Mouse (Mus musculus): ENCODE data around the gene H2-Eb1. TPM values are rescaled to one million over a fixed set of nuclear protein-coding genes. Genes with fewer than 3 reads are reported as not detected.
"Not testable (repeated sequence)": the region's sequence is repeated elsewhere in the genome, so short reads cannot be mapped to it uniquely, and the experiment has no call there.

H2-Eb1 gene
- polyA plus RNA-seq, 1 experiment from 2014 or later: 3.4 TPM

GRCm38 (mm10) chr17:34308161-34308560, 2.5 kb downstream of the H2-Eb1 start:
- Histone ChIP-seq H3K27ac (no peak overlapping the region), H3K27me3 (peaks cover 8% of the 10 kb centered on the region; the same call in 1 of the 2 replicates), H3K4me1 (replicated peaks) (peaks cover 4% of the 10 kb centered on the region), H3K36me3 (no peaks in the 10 kb centered on the region), H3K9ac (no peak overlapping the region), H3K4me3 (no peak overlapping the region), H3K9me3 (no peaks in the 10 kb centered on the region), H3K4me2 (no peak overlapping the region)
- 92% methylated on average over 4 of the region's 4 CpGs for WGBS
- no peak for ATAC-seq (ENCODE audit: low FRiP score)

DNA sequence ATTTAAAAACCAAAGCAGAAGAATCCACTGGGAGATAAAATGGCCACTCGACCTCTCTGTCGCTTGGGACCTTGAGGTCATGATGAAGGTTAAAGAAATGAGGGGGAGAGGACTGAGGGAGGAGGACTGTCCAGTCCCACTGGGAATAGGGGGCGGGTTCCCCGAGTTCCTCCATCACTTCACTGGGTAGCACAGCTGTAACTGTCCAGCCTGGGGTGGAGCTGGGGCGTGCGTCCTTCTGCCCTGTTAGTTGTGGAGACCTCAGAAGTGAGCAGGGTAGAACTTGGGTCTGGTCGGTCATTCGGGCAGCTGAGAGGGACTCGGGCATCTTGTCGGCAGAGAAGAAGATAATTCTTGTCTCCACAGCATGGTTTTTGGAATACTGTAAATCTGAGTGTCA, 3.6 kb downstream of the H2-Eb1 start:
- WGBS: 33% methylated on average over 10 of the region's 10 CpGs
- ATAC-seq (ENCODE audit: low FRiP score): peak; percentile 44; the same call in 1 of the 2 replicates
- H3K4me1 ChIP-seq (replicated peaks): peaks cover 4% of the 10 kb centered on the region

DNA sequence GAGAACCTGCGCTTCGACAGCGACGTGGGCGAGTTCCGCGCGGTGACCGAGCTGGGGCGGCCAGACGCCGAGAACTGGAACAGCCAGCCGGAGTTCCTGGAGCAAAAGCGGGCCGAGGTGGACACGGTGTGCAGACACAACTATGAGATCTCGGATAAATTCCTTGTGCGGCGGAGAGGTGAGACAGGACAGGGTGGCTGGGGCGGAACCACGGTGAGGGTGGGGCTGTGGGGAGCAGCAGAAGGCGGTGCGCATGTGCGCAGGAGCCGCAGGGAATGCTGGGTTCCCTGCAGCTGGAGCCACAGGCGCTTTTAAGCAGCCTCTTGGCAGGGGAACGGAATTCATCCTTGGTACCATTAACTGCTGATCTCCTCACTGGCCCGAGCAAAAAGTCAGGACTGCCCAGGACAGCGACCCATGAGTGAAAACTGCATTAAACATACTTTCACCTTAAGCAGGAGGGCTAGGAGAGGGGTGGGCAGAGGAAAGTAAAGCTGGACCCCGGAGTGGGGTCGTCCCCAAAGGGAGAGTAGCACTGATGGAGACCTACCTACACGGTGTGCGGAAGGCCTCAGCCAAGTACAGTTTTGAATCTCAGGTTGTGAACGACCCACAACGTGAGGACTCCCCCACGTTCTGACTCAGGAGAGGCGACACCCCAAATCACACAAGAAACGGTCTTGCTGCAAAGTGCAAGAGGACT, 4.2 kb downstream of the H2-Eb1 start:
- WGBS: 25% methylated on average over 38 of the region's 38 CpGs
- Histone ChIP-seq H3K4me3 (peak overlapping the region; percentile 59), H3K4me1 (replicated peaks) (peaks cover 4% of the 10 kb centered on the region)

More for the DNA sequence above, 3.6 kb downstream of the H2-Eb1 start:
- Histone ChIP-seq H3K4me2 (peak overlapping the region; percentile 68), H3K36me3 (no peaks in the 10 kb centered on the region), H3K9ac (peak overlapping the region; percentile 78), H3K27me3 (peaks cover 8% of the 10 kb centered on the region; the same call in 1 of the 2 replicates), H3K9me3 (no peaks in the 10 kb centered on the region), H3K27ac (peak overlapping the region; percentile 75), H3K4me3 (peak overlapping the region; percentile 59)

GRCm38 (mm10) chr17:34310526-34310925, 4.9 kb downstream of the H2-Eb1 start:
- not testable (repeated sequence) for H3K4me3 ChIP-seq; H3K36me3 ChIP-seq; H3K4me2 ChIP-seq; H3K27ac ChIP-seq; H3K9me3 ChIP-seq; H3K4me1 ChIP-seq (replicated peaks); H3K9ac ChIP-seq; ATAC-seq (ENCODE audit: low FRiP score); H3K27me3 ChIP-seq
- WGBS: 87% methylated on average over 3 of the region's 3 CpGs

More for the DNA sequence above, 4.2 kb downstream of the H2-Eb1 start:
- Histone ChIP-seq H3K9me3 (no peaks in the 10 kb centered on the region), H3K27me3 (peaks cover 8% of the 10 kb centered on the region; the same call in 1 of the 2 replicates), H3K4me2 (peak overlapping the region; percentile 68), H3K36me3 (no peaks in the 10 kb centered on the region), H3K9ac (peak overlapping the region; percentile 78), H3K27ac (peak overlapping the region; percentile 75)
- peak; percentile 90 for ATAC-seq (ENCODE audit: low FRiP score)

GRCm38 (mm10) chr17:34312185-34312584, 6.5 kb downstream of the H2-Eb1 start:
- Histone ChIP-seq H3K4me1 (replicated peaks) (peaks cover 4% of the 10 kb centered on the region), H3K9me3 (no peaks in the 10 kb centered on the region), H3K36me3 (no peaks in the 10 kb centered on the region), H3K4me2 (no peak overlapping the region), H3K27me3 (peaks cover 8% of the 10 kb centered on the region; the same call in 1 of the 2 replicates), H3K9ac (no peak overlapping the region), H3K27ac (no peak overlapping the region), H3K4me3 (no peak overlapping the region)
- WGBS: 78% methylated on average over 1 of the region's 1 CpGs
- no peak for ATAC-seq (ENCODE audit: low FRiP score)

DNA sequence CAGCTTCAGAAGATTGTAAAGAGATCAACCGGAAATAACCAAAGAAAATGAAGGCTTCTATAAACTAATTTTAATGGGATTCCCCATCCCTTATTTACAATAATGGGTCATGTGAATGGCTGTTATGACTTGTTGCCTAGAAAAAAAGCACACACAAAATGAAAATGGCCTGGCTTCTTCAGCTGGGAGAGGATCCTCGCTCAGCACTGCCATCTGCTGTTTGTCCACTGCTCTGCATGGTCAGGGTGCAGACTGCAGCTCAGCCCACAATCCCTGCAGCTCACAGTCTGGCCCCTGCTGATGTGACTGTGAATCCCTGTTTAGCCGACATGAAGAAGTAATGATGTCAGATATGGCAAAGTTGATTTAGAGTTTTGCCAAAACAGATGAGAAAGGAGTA, 7.7 kb downstream of the H2-Eb1 start:
- Histone ChIP-seq H3K9me3 (no peaks in the 10 kb centered on the region), H3K4me1 (replicated peaks) (peaks cover 4% of the 10 kb centered on the region), H3K27me3 (no peaks in the 10 kb centered on the region), H3K4me2 (no peak overlapping the region), H3K36me3 (no peaks in the 10 kb centered on the region), H3K9ac (no peak overlapping the region), H3K27ac (no peak overlapping the region), H3K4me3 (no peak overlapping the region)
- WGBS: 40% methylated on average over 3 of the region's 3 CpGs
- no peak for ATAC-seq (ENCODE audit: low FRiP score)

DNA sequence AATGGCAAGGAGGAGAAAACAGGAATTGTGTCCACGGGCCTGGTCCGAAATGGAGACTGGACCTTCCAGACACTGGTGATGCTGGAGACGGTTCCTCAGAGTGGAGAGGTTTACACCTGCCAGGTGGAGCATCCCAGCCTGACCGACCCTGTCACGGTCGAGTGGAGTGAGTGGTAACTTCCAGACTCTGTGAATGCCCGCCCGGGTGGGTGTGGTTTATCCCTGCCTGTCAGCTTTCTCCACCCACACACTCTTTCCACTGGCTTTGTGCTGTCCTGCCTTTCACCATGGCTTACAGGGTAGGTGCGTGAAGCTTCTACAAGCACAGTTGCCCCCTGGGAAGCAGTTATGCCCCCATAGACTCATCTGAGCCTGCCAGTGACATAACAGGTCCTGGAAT, 8.6 kb downstream of the H2-Eb1 start:
- no peak for ATAC-seq (ENCODE audit: low FRiP score)
- no peaks in the 10 kb centered on the region for H3K27me3 ChIP-seq

DNA sequence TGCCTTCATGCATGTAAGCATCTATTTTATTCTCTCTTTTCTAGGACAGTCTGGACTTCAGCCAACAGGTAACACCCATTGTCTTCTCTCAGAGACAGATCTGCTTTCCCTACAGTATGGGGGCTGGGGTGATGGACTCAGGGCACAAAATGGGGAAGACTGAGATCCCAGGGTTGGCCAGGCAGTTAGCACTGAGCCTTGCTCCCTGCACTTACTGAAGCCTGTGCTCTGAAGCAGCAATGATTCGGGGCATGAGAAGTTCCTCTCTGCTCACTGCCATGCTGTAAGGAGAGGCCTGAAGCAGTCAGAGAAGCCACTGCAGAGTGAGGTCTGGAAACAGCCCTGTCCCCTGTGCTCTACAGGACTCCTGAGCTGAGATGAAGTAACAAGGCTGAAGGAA, 9.8 kb downstream of the H2-Eb1 start:
- Histone ChIP-seq H3K9me3 (no peaks in the 10 kb centered on the region), H3K4me3 (no peak overlapping the region), H3K27ac (no peak overlapping the region), H3K4me1 (replicated peaks) (no peaks in the 10 kb centered on the region), H3K27me3 (no peaks in the 10 kb centered on the region), H3K36me3 (no peaks in the 10 kb centered on the region), H3K9ac (no peak overlapping the region), H3K4me2 (no peak overlapping the region)
- WGBS: 81% methylated on average over 1 of the region's 1 CpGs
- no peak for ATAC-seq (ENCODE audit: low FRiP score)

More for the DNA sequence above, 8.6 kb downstream of the H2-Eb1 start:
- H3K27ac ChIP-seq: no peak overlapping the region
- no peaks in the 10 kb centered on the region for H3K9me3 ChIP-seq
- H3K36me3 ChIP-seq: no peaks in the 10 kb centered on the region
- H3K4me3 ChIP-seq: no peak overlapping the region
- H3K4me1 ChIP-seq (replicated peaks): peaks cover under 1% of the 10 kb centered on the region
- H3K9ac ChIP-seq: no peak overlapping the region
- WGBS: 82% methylated on average over 9 of the region's 9 CpGs
- no peak overlapping the region for H3K4me2 ChIP-seq

- Histone ChIP-seq H3K27ac (no peak overlapping the region), H3K9ac (no peak overlapping the region), H3K9me3 (no peaks in the 10 kb centered on the region), H3K27me3 (no peaks in the 10 kb centered on the region), H3K4me1 (replicated peaks) (no peaks in the 10 kb centered on the region), H3K4me2 (no peak overlapping the region), H3K4me3 (no peak overlapping the region), H3K36me3 (no peaks in the 10 kb centered on the region)
- ATAC-seq (ENCODE audit: low FRiP score): no peak
- 80% methylated on average over 2 of the region's 2 CpGs for WGBS
Measured at GRCm38 (mm10) chr17:34316697-34317096, 11.0 kb downstream of the H2-Eb1 start.

GRCm38 (mm10) chr17:34317275-34317674, 11.6 kb downstream of the H2-Eb1 start:
- WGBS: 47% methylated on average over 2 of the region's 2 CpGs
- Histone ChIP-seq H3K4me2 (no peak overlapping the region), H3K9me3 (no peaks in the 10 kb centered on the region), H3K4me1 (replicated peaks) (no peaks in the 10 kb centered on the region), H3K36me3 (no peaks in the 10 kb centered on the region), H3K9ac (no peak overlapping the region), H3K4me3 (no peak overlapping the region), H3K27me3 (no peaks in the 10 kb centered on the region), H3K27ac (no peak overlapping the region)
- ATAC-seq (ENCODE audit: low FRiP score): no peak

GRCm38 (mm10) chr17:34325436-34325835, 19.8 kb downstream of the H2-Eb1 start, which contains the start of gene H2-Eb2:
TSS of gene H2-Eb2 (plus strand) at chr17:34325665.
- 51% methylated on average over 4 of the region's 4 CpGs for WGBS
- H3K4me2 ChIP-seq: no peak within 1 kb of the TSS
- H3K4me3 ChIP-seq: no peak within 1 kb of the TSS
- no peaks in the 10 kb centered on the region for H3K4me1 ChIP-seq (replicated peaks)
- ATAC-seq (ENCODE audit: low FRiP score): no peak
- no peaks in the 10 kb centered on the region for H3K36me3 ChIP-seq
- H3K27ac ChIP-seq: no peak within 1 kb of the TSS
- no peaks in the 10 kb centered on the region for H3K27me3 ChIP-seq
- H3K9me3 ChIP-seq: no peaks in the 10 kb centered on the region
- H3K9ac ChIP-seq: no peak within 1 kb of the TSS

DNA sequence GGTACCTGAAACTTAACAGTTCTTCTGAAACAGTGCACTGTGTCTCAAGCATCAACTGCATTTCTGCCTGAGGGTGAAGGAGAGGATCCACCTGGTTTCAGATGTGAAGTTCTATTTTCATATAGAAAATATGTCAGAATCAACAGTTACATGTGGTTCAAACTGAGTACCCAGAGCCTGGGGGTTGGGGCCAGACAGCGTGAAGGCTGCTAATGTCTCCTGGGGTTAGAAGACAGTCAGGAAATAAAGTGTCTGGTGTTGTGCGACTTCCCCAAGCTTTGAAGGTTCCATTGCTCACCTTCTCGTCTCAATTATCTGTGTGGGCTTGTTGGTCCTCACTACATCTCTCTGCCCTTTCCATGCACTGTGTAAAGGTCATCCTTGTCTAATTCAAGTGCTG, 20.7 kb downstream of the H2-Eb1 start:
- Histone ChIP-seq H3K4me3 (no peak overlapping the region), H3K9ac (no peak overlapping the region), H3K9me3 (no peaks in the 10 kb centered on the region), H3K4me2 (no peak overlapping the region), H3K27me3 (no peaks in the 10 kb centered on the region), H3K4me1 (replicated peaks) (no peaks in the 10 kb centered on the region), H3K27ac (no peak overlapping the region), H3K36me3 (no peaks in the 10 kb centered on the region)
- WGBS: 71% methylated on average over 3 of the region's 3 CpGs
- ATAC-seq (ENCODE audit: low FRiP score): no peak

GRCm38 (mm10) chr17:34329807-34330206, 24.1 kb downstream of the H2-Eb1 start:
- H3K27ac ChIP-seq: no peak overlapping the region
- H3K27me3 ChIP-seq: no peaks in the 10 kb centered on the region
- 64% methylated on average over 2 of the region's 2 CpGs for WGBS
- no peak overlapping the region for H3K4me3 ChIP-seq
- H3K36me3 ChIP-seq: no peaks in the 10 kb centered on the region
- no peak overlapping the region for H3K4me2 ChIP-seq
- no peaks in the 10 kb centered on the region for H3K4me1 ChIP-seq (replicated peaks)
- H3K9me3 ChIP-seq: no peaks in the 10 kb centered on the region
- H3K9ac ChIP-seq: no peak overlapping the region
- ATAC-seq (ENCODE audit: low FRiP score): no peak

Measured in hindbrain, embryonic 13.5 days (tissue).